Mouse (Mus musculus) limb, embryonic 11.5 days (tissue): ENCODE data around the gene Csnka2ip. TPM values are rescaled to one million over a fixed set of nuclear protein-coding genes. Genes with fewer than 3 reads are reported as not detected.

Source experiments
- ATAC-seq: fragments of 200-750 bp; cut with Nextera tagmentation; 2 replicates; pipeline ENCODE4 v1.8.0; 2017; ENCODE audit warnings: low read depth; ENCODE audit not compliant: insufficient number of reproducible peaks, low FRiP score, low TSS enrichment
- DNase-seq: peaks from one replicate; pipeline ENCODE4 v3.0.0-alpha.2; 2015; ENCODE audit warnings: low spot score
- H3K27ac ChIP-seq: fragments of 300-500 bp; sonication (generic); replicated peaks from 2 replicates; pipeline ENCODE4 v1.5.1; 2014; ENCODE audit warnings: low read depth, mild to moderate bottlenecking, low read length
- H3K27me3 ChIP-seq: fragments of 300-500 bp; sonication (generic); 2 replicates; pipeline ENCODE4 v1.6.1; 2014; ENCODE audit warnings: mild to moderate bottlenecking, low read length, mixed read lengths; ENCODE audit not compliant: control insufficient read depth, insufficient read depth
- H3K36me3 ChIP-seq: fragments of 300-500 bp; sonication (generic); 2 replicates; pipeline ENCODE4 v1.6.1; 2014; ENCODE audit warnings: mild to moderate bottlenecking, low read length, moderate library complexity, mixed read lengths; ENCODE audit not compliant: control insufficient read depth, insufficient read depth
- H3K4me1 ChIP-seq: fragments of 300-500 bp; sonication (generic); 2 replicates; pipeline ENCODE4 v1.6.1; 2014; ENCODE audit warnings: low read length, mixed read lengths; ENCODE audit not compliant: control insufficient read depth, insufficient read depth
- H3K4me2 ChIP-seq: fragments of 300-500 bp; sonication (generic); 2 replicates; pipeline ENCODE4 v1.6.1; 2014; ENCODE audit warnings: low read depth, mild to moderate bottlenecking, moderate library complexity; ENCODE audit not compliant: severe bottlenecking
- H3K4me3 ChIP-seq: fragments of 300-500 bp; sonication (generic); 2 replicates; pipeline ENCODE4 v1.5.1; 2014; ENCODE audit warnings: low read depth, low read length
- H3K9ac ChIP-seq: fragments of 300-500 bp; sonication (generic); 2 replicates; pipeline ENCODE4 v1.6.1; 2014; ENCODE audit warnings: mild to moderate bottlenecking, low read length
- H3K9me3 ChIP-seq: fragments of 300-500 bp; sonication (generic); 2 replicates; pipeline ENCODE4 v1.6.1; 2016; ENCODE audit warnings: low read length; ENCODE audit not compliant: control insufficient read depth
- WGBS: fragments of 180-500 bp; shearing (Covaris S2); extraction: QIAGEN DNeasy Blood & Tissue Kit; methylation state at CpG from one replicate; pipeline ENCODE4 v1.1.7; 2014; 5-methylcytosine and 5-hydroxymethylcytosine counted together
- polyA plus RNA-seq: library from polyadenylated mRNA; unstranded; fragments of >200 nt; fragmentation: Nextera tagmentation; extraction: Ambion mirVana; gene quantifications from 2 replicates; pipeline ENCODE4 v1.2.1, GENCODE M21; 2014

Csnka2ip gene
- polyA plus RNA-seq = not detected in 2 replicates

GRCm38 (mm10) chr16:64602308-64602707 lies at the start of gene Csnka2ip:
TSS of gene Csnka2ip (minus strand) at chr16:64602408.
- no peaks in the 10 kb centered on the region for H3K36me3 ChIP-seq
- H3K9ac ChIP-seq = no peak within 1 kb of the TSS
- H3K27ac ChIP-seq = no peak within 1 kb of the TSS
- 84% methylated on average over 1 of the region's 1 CpGs for WGBS
- ATAC-seq (no peak), DNase-seq (no peak)
- no peaks in the 10 kb centered on the region for H3K9me3 ChIP-seq
- H3K27me3 ChIP-seq = no peaks in the 10 kb centered on the region
- H3K4me3 ChIP-seq = no peak within 1 kb of the TSS
- no peak within 1 kb of the TSS for H3K4me2 ChIP-seq
- no peaks in the 10 kb centered on the region for H3K4me1 ChIP-seq

- H3K9ac ChIP-seq = no peak overlapping the region
- no peaks in the 10 kb centered on the region for H3K27me3 ChIP-seq
- WGBS = 83% methylated on average over 13 of the region's 13 CpGs
- no peaks in the 10 kb centered on the region for H3K9me3 ChIP-seq
- H3K27ac ChIP-seq = no peak overlapping the region
- DNase-seq = no peak
- no peak overlapping the region for H3K4me3 ChIP-seq
- no peaks in the 10 kb centered on the region for H3K4me1 ChIP-seq
- no peak for ATAC-seq
- H3K4me2 ChIP-seq = no peak overlapping the region
- no peaks in the 10 kb centered on the region for H3K36me3 ChIP-seq
These were observed 47.5 kb upstream of the Csnka2ip start for GRCm38 (mm10) chr16:64649594-64650290.

DNA sequence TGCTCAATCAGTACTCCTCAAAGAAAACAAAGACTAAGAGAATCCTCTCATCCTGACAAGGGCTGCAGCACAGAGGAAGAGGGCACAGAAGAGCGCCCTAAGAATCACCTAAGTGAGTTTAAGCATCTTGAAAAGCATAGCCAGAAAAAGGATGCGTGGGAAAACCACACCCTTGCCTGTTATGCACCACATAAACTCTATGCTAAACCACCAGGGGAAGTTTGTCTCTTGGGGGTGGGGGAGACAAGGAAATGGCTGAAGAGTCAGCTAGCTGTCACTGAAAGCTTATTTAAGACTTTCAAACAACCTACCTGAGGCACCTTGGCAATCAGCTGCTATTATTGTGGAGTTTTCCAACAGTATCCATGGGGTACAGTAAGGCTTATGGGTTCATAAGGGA lies 45.6 kb upstream of the Csnka2ip start:
- no peaks in the 10 kb centered on the region for H3K9me3 ChIP-seq
- H3K27ac ChIP-seq = no peak overlapping the region
- H3K4me3 ChIP-seq = no peak overlapping the region
- H3K4me2 ChIP-seq = no peak overlapping the region
- no peaks in the 10 kb centered on the region for H3K27me3 ChIP-seq
- H3K36me3 ChIP-seq = no peaks in the 10 kb centered on the region
- ATAC-seq (no peak), DNase-seq (no peak)
- no peak overlapping the region for H3K9ac ChIP-seq
- WGBS = 80% methylated on average over 2 of the region's 2 CpGs
- H3K4me1 ChIP-seq = no peaks in the 10 kb centered on the region

DNA sequence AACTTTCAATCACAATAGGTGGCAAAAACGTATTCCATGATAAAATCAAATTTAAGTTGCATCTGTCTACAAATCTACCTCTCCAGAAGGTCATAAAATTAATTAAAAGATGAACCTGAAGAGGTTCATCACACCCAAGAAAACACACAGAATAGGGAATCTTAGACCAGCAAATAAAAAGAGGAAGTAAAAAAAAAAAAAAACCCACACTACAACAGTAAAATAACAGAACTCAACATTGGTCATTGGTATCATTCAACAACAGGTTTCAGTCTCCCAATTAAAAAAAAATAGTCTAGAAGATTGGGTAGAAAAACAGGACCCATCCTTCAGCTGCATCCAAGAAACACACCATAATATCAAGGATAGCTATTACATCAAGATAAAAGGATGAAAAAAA lies 32.9 kb upstream of the Csnka2ip start:
- Histone ChIP-seq H3K27ac (no peak overlapping the region), H3K36me3 (no peaks in the 10 kb centered on the region), H3K4me2 (no peak overlapping the region), H3K4me3 (no peak overlapping the region), H3K4me1 (no peaks in the 10 kb centered on the region), H3K9ac (no peak overlapping the region), H3K9me3 (no peaks in the 10 kb centered on the region), H3K27me3 (no peaks in the 10 kb centered on the region)
- ATAC-seq (no peak), DNase-seq (no peak)
- WGBS = 80% methylated on average over 1 of the region's 1 CpGs

GRCm38 (mm10) chr16:64620116-64620515 lies 17.9 kb upstream of the Csnka2ip start:
- no peak for DNase-seq
- ATAC-seq = no peak
- Histone ChIP-seq H3K27me3 (no peaks in the 10 kb centered on the region), H3K27ac (no peak overlapping the region), H3K4me2 (no peak overlapping the region), H3K9me3 (no peaks in the 10 kb centered on the region), H3K4me3 (no peak overlapping the region), H3K4me1 (no peaks in the 10 kb centered on the region), H3K9ac (no peak overlapping the region), H3K36me3 (no peaks in the 10 kb centered on the region)
- 86% methylated on average over 6 of the region's 6 CpGs for WGBS

- 81% methylated on average over 3 of the region's 3 CpGs for WGBS
- Histone ChIP-seq H3K27me3 (no peaks in the 10 kb centered on the region), H3K4me3 (no peak overlapping the region), H3K4me2 (no peak overlapping the region), H3K27ac (no peak overlapping the region), H3K9me3 (no peaks in the 10 kb centered on the region), H3K9ac (no peak overlapping the region), H3K4me1 (no peaks in the 10 kb centered on the region), H3K36me3 (no peaks in the 10 kb centered on the region)
- DNase-seq (no peak), ATAC-seq (no peak)
These were observed 12.4 kb upstream of the Csnka2ip start for GRCm38 (mm10) chr16:64614648-64615047.

DNA sequence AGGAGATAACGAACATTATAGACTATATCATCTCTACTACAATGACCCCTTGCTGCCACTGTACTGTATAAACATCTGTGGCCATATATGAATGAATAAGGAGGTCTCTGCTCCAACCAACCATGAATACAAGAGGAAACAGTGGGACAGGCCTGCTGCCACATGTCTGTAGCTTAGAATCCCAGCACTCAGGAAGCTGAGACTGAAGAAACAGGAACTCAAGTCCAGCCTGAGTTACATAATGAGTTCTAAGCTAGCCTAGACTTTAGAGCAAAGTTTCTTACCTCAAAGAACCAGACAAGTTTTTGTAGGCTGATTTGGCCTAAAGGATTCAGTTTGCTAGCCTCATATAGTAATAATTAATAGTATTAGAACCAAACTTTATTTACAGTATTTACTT lies 5.6 kb upstream of the Csnka2ip start:
- H3K9ac ChIP-seq = no peak overlapping the region
- no peak for DNase-seq
- no peak overlapping the region for H3K4me2 ChIP-seq
- WGBS = 84% methylated on average over 1 of the region's 1 CpGs
- no peaks in the 10 kb centered on the region for H3K9me3 ChIP-seq
- no peak for ATAC-seq
- H3K36me3 ChIP-seq = no peaks in the 10 kb centered on the region
- no peaks in the 10 kb centered on the region for H3K4me1 ChIP-seq
- no peak overlapping the region for H3K27ac ChIP-seq
- no peak overlapping the region for H3K4me3 ChIP-seq
- no peaks in the 10 kb centered on the region for H3K27me3 ChIP-seq

- no peaks in the 10 kb centered on the region for H3K27me3 ChIP-seq
- no peak overlapping the region for H3K27ac ChIP-seq
- H3K9me3 ChIP-seq = no peaks in the 10 kb centered on the region
- no peak overlapping the region for H3K4me2 ChIP-seq
- H3K4me1 ChIP-seq = no peaks in the 10 kb centered on the region
- no peak overlapping the region for H3K4me3 ChIP-seq
- WGBS = 59% methylated on average over 2 of the region's 2 CpGs
- no peak for DNase-seq
- H3K9ac ChIP-seq = no peak overlapping the region
- no peak for ATAC-seq
- no peaks in the 10 kb centered on the region for H3K36me3 ChIP-seq
These were observed 15.4 kb downstream of the Csnka2ip start for GRCm38 (mm10) chr16:64586825-64587224.

GRCm38 (mm10) chr16:64586262-64586619 lies 16.0 kb downstream of the Csnka2ip start:
- DNase-seq = no peak
- Histone ChIP-seq H3K4me3 (no peak overlapping the region), H3K36me3 (no peaks in the 10 kb centered on the region), H3K4me2 (no peak overlapping the region), H3K9me3 (no peaks in the 10 kb centered on the region), H3K27ac (no peak overlapping the region), H3K4me1 (no peaks in the 10 kb centered on the region), H3K27me3 (no peaks in the 10 kb centered on the region), H3K9ac (no peak overlapping the region)
- WGBS = 89% methylated on average over 4 of the region's 4 CpGs
- ATAC-seq = no peak
